Mouse (Mus musculus) spleen, adult 2 months (tissue): Measurements from ENCODE around the gene Sgk1.

Experiments
- CTCF ChIP-seq: fragments of 200-500 bp; IDR thresholded peaks from 2 replicates; pipeline ENCODE4 v1.5.1; 2011; ENCODE audit warnings: mild to moderate bottlenecking, inconsistent platforms; ENCODE audit not compliant: insufficient read depth, insufficient read length, insufficient replicate concordance; ENCODE audit errors: extremely low read depth
- POLR2A ChIP-seq: fragments of 200-500 bp; IDR thresholded peaks from 2 replicates; pipeline ENCODE4 v1.6.1; 2011; ENCODE audit warnings: low read depth, low read length, inconsistent platforms

GRCm38 (mm10) chr10:21890293-21890692 is 8.3 kb downstream of the Sgk1 start:
- TF ChIP-seq CTCF (no peak), POLR2A (no peak)
